Mouse (Mus musculus): ENCODE measurements around the gene Gm17509. TPM values are rescaled to one million over a fixed set of nuclear protein-coding genes. Genes with fewer than 3 reads are reported as not detected.

Gene Gm17509
- total and polyA plus RNA-seq, 3 experiments: 0.05 TPM; not detected in 2

- H3K9me3 ChIP-seq (replicated peaks): peaks cover 25% of the 10 kb centered on the region
- TF ChIP-seq TAL1 (conservative IDR thresholded peaks at IDR 0.05; ENCODE audit: low read depth, low read length): no peak
- TF ChIP-seq GATA2 (IDR thresholded peaks at IDR 0.05; ENCODE audit: borderline replicate concordance, low read depth, low read length): no peak
- TF ChIP-seq CTCF (IDR thresholded peaks at IDR 0.05; ENCODE audit: low read depth, low read length): no peak
- no peak for TF ChIP-seq GATA1 (IDR thresholded peaks at IDR 0.05; ENCODE audit: borderline replicate concordance, low read length)
- H3K36me3 ChIP-seq (replicated peaks): no peaks in the 10 kb centered on the region
- H3K27me3 ChIP-seq (ENCODE audit: insufficient read depth, low read length): no peaks in the 10 kb centered on the region
- DNase-seq (ENCODE audit: low spot score) (no peak), ATAC-seq (ENCODE audit: extremely low read depth, insufficient number of reproducible peaks, low FRiP score, poor library complexity, severe bottlenecking) (no peak)
- H3K4me3 ChIP-seq (ENCODE audit: low read depth, low read length): no peak overlapping the region
- no peaks in the 10 kb centered on the region for H3K4me1 ChIP-seq (ENCODE audit: insufficient read depth, low read depth, low read length)
Measured at GRCm38 (mm10) chr13:117216126-117216525, 4.7 kb downstream of the Gm17509 start.

GRCm38 (mm10) chr13:117215481-117215880 lies 5.4 kb downstream of the Gm17509 start:
- TF ChIP-seq GATA2 (IDR thresholded peaks at IDR 0.05; ENCODE audit: borderline replicate concordance, low read depth, low read length): no peak
- Histone ChIP-seq H3K36me3 (replicated peaks) (no peaks in the 10 kb centered on the region), H3K9me3 (replicated peaks) (peaks cover 22% of the 10 kb centered on the region), H3K27me3 (ENCODE audit: insufficient read depth, low read length) (no peaks in the 10 kb centered on the region), H3K4me1 (ENCODE audit: insufficient read depth, low read depth, low read length) (no peaks in the 10 kb centered on the region), H3K4me3 (ENCODE audit: low read depth, low read length) (no peak overlapping the region)
- no peak for DNase-seq (ENCODE audit: low spot score)
- no peak for ATAC-seq (ENCODE audit: extremely low read depth, insufficient number of reproducible peaks, low FRiP score, poor library complexity, severe bottlenecking)

- no peak overlapping the region for H3K4me3 ChIP-seq (ENCODE audit: low read depth, low read length)
- DNase-seq (ENCODE audit: low spot score) (no peak), ATAC-seq (ENCODE audit: extremely low read depth, insufficient number of reproducible peaks, low FRiP score, poor library complexity, severe bottlenecking) (no peak)
- peaks cover 36% of the 10 kb centered on the region for H3K9me3 ChIP-seq (replicated peaks)
- H3K36me3 ChIP-seq (replicated peaks): no peaks in the 10 kb centered on the region
- H3K4me1 ChIP-seq (ENCODE audit: insufficient read depth, low read depth, low read length): no peaks in the 10 kb centered on the region
- TF ChIP-seq TAL1 (conservative IDR thresholded peaks at IDR 0.05; ENCODE audit: low read depth, low read length) (no peak), POLR2AphosphoS5 (IDR thresholded peaks at IDR 0.05; ENCODE audit: insufficient replicate concordance, low read depth, low read length) (no peak), CTCF (IDR thresholded peaks at IDR 0.05; ENCODE audit: low read depth, low read length) (no peak), GATA2 (IDR thresholded peaks at IDR 0.05; ENCODE audit: borderline replicate concordance, low read depth, low read length) (no peak), GATA1 (IDR thresholded peaks at IDR 0.05; ENCODE audit: borderline replicate concordance, low read length) (no peak)
- H3K27me3 ChIP-seq (ENCODE audit: insufficient read depth, low read length): no peaks in the 10 kb centered on the region
Measured at GRCm38 (mm10) chr13:117211386-117211875, 9.4 kb downstream of the Gm17509 start.

GRCm38 (mm10) chr13:117208236-117208635 lies 12.6 kb downstream of the Gm17509 start, which contains the start of gene Emb:
TSS of gene Emb (plus strand) at chr13:117208536.
- ATAC-seq (ENCODE audit: extremely low read depth, insufficient number of reproducible peaks, low FRiP score, poor library complexity, severe bottlenecking) (no peak), DNase-seq (ENCODE audit: low spot score) (no peak)
- Histone ChIP-seq H3K9me3 (replicated peaks) (peaks cover 54% of the 10 kb centered on the region), H3K36me3 (replicated peaks) (no peaks in the 10 kb centered on the region), H3K27me3 (ENCODE audit: insufficient read depth, low read length) (no peaks in the 10 kb centered on the region), H3K4me3 (ENCODE audit: low read depth, low read length) (no peak within 1 kb of the TSS), H3K4me1 (ENCODE audit: insufficient read depth, low read depth, low read length) (no peaks in the 10 kb centered on the region)
- TF ChIP-seq TAL1 (conservative IDR thresholded peaks at IDR 0.05; ENCODE audit: low read depth, low read length) (no peak), CTCF (IDR thresholded peaks at IDR 0.05; ENCODE audit: low read depth, low read length) (no peak), POLR2AphosphoS5 (IDR thresholded peaks at IDR 0.05; ENCODE audit: insufficient replicate concordance, low read depth, low read length) (no peak), GATA1 (IDR thresholded peaks at IDR 0.05; ENCODE audit: borderline replicate concordance, low read length) (no peak), GATA2 (IDR thresholded peaks at IDR 0.05; ENCODE audit: borderline replicate concordance, low read depth, low read length) (no peak)

GRCm38 (mm10) chr13:117206066-117206465 lies 14.8 kb downstream of the Gm17509 start:
- ATAC-seq (ENCODE audit: extremely low read depth, insufficient number of reproducible peaks, low FRiP score, poor library complexity, severe bottlenecking): no peak
- Histone ChIP-seq H3K4me3 (ENCODE audit: low read depth, low read length) (no peak overlapping the region), H3K36me3 (replicated peaks) (no peaks in the 10 kb centered on the region), H3K27me3 (ENCODE audit: insufficient read depth, low read length) (no peaks in the 10 kb centered on the region), H3K9me3 (replicated peaks) (peaks cover 54% of the 10 kb centered on the region), H3K4me1 (ENCODE audit: insufficient read depth, low read depth, low read length) (no peaks in the 10 kb centered on the region)
- no peak for DNase-seq (ENCODE audit: low spot score)
- TF ChIP-seq TAL1 (conservative IDR thresholded peaks at IDR 0.05; ENCODE audit: low read depth, low read length) (no peak), CTCF (IDR thresholded peaks at IDR 0.05; ENCODE audit: low read depth, low read length) (no peak)

- no peak for TF ChIP-seq GATA1 (IDR thresholded peaks at IDR 0.05; ENCODE audit: borderline replicate concordance, low read length)
- TF ChIP-seq GATA2 (IDR thresholded peaks at IDR 0.05; ENCODE audit: borderline replicate concordance, low read depth, low read length): no peak
- no peak for TF ChIP-seq POLR2AphosphoS5 (IDR thresholded peaks at IDR 0.05; ENCODE audit: insufficient replicate concordance, low read depth, low read length)
- TF ChIP-seq TAL1 (conservative IDR thresholded peaks at IDR 0.05; ENCODE audit: low read depth, low read length): no peak
- no peak for TF ChIP-seq CTCF (IDR thresholded peaks at IDR 0.05; ENCODE audit: low read depth, low read length)
- no peaks in the 10 kb centered on the region for H3K36me3 ChIP-seq (replicated peaks)
- no peak for ATAC-seq (ENCODE audit: extremely low read depth, insufficient number of reproducible peaks, low FRiP score, poor library complexity, severe bottlenecking)
- H3K27me3 ChIP-seq (ENCODE audit: insufficient read depth, low read length): no peaks in the 10 kb centered on the region
- no peak overlapping the region for H3K4me3 ChIP-seq (ENCODE audit: low read depth, low read length)
- no peak for DNase-seq (ENCODE audit: low spot score)
- peaks cover 47% of the 10 kb centered on the region for H3K9me3 ChIP-seq (replicated peaks)
- H3K4me1 ChIP-seq (ENCODE audit: insufficient read depth, low read depth, low read length): no peaks in the 10 kb centered on the region
Measured at GRCm38 (mm10) chr13:117204685-117205084, 16.2 kb downstream of the Gm17509 start.

Measured in G1E (cell line).